Mouse (Mus musculus) neural tube, embryonic 11.5 days (tissue): Measurements from ENCODE around the gene Agpat2. TPM values are rescaled to one million over a fixed set of nuclear protein-coding genes. Genes with fewer than 3 reads are reported as not detected.

Source experiments
- ATAC-seq: fragments of 200-750 bp; cut with Nextera tagmentation; 2 replicates; pipeline ENCODE4 v1.8.0; 2017; ENCODE audit warnings: moderate number of reproducible peaks, mild to moderate bottlenecking, moderate TSS enrichment, moderate library complexity; ENCODE audit not compliant: insufficient read depth, low FRiP score, low TSS enrichment
- DNase-seq: peaks from one replicate; pipeline ENCODE4 v3.0.0-alpha.2; 2015; ENCODE audit warnings: low spot score
- H3K27ac ChIP-seq: fragments of 300-500 bp; sonication (generic); 2 replicates; pipeline ENCODE4 v1.5.1; 2014; ENCODE audit warnings: low read depth, mild to moderate bottlenecking, low read length
- H3K27me3 ChIP-seq: fragments of 300-500 bp; sonication (generic); 2 replicates; pipeline ENCODE4 v1.6.1; 2014; ENCODE audit warnings: mild to moderate bottlenecking, low read length, mixed read lengths; ENCODE audit not compliant: control insufficient read depth, insufficient read depth
- H3K36me3 ChIP-seq: fragments of 300-500 bp; sonication (generic); 2 replicates; pipeline ENCODE4 v1.6.1; 2014; ENCODE audit warnings: mild to moderate bottlenecking, low read length, moderate library complexity, mixed read lengths; ENCODE audit not compliant: control insufficient read depth, insufficient read depth
- H3K4me1 ChIP-seq: fragments of 300-500 bp; sonication (generic); 2 replicates; pipeline ENCODE4 v1.6.1; 2014; ENCODE audit warnings: low read length, mixed read lengths; ENCODE audit not compliant: control insufficient read depth, insufficient read depth
- H3K4me2 ChIP-seq: fragments of 300-500 bp; sonication (generic); 2 replicates; pipeline ENCODE4 v1.6.1; 2014; ENCODE audit warnings: low read depth, mild to moderate bottlenecking, moderate library complexity
- H3K4me3 ChIP-seq: fragments of 300-500 bp; sonication (generic); 2 replicates; pipeline ENCODE4 v1.5.1; 2014; ENCODE audit warnings: low read depth, low read length
- H3K9ac ChIP-seq: fragments of 300-500 bp; sonication (generic); 2 replicates; pipeline ENCODE4 v1.6.1; 2014; ENCODE audit warnings: mild to moderate bottlenecking, low read length
- H3K9me3 ChIP-seq: fragments of 300-500 bp; sonication (generic); 2 replicates; pipeline ENCODE4 v1.6.1; 2016; ENCODE audit warnings: low read length; ENCODE audit not compliant: control insufficient read depth
- WGBS: fragments of 180-500 bp; shearing (Covaris S2); extraction: QIAGEN DNeasy Blood & Tissue Kit; methylation state at CpG from one replicate; pipeline ENCODE4 v1.1.7; 2014; 5-methylcytosine and 5-hydroxymethylcytosine counted together
- polyA plus RNA-seq: library from polyadenylated mRNA; unstranded; fragments of >200 nt; fragmentation: Nextera tagmentation; extraction: Ambion mirVana; gene quantifications from 2 replicates; pipeline ENCODE4 v1.2.1, GENCODE M21; 2014

Gene Agpat2
- polyA plus RNA-seq, 1 experiment from 2014 or later = 7.5 TPM

- Histone ChIP-seq H3K27me3 (no peaks in the 10 kb centered on the region), H3K9ac (no peak overlapping the region), H3K27ac (no peak overlapping the region), H3K4me1 (0 out of 2 replicates have a peak, but pooled peaks cover 7% of the 10 kb centered on the region), H3K4me2 (no peak overlapping the region), H3K9me3 (no peaks in the 10 kb centered on the region), H3K4me3 (no peak overlapping the region), H3K36me3 (no peaks in the 10 kb centered on the region)
- 80% methylated on average over 9 of the region's 9 CpGs for WGBS
- DNase-seq (no peak), ATAC-seq (no peak)
These were observed 32.8 kb downstream of the Agpat2 start for GRCm38 (mm10) chr2:26571400-26571799.

GRCm38 (mm10) chr2:26570034-26570433 lies 34.2 kb downstream of the Agpat2 start:
- ATAC-seq (no peak), DNase-seq (peak; percentile 70)
- Histone ChIP-seq H3K9me3 (no peaks in the 10 kb centered on the region), H3K9ac (no peak overlapping the region), H3K4me2 (no peak overlapping the region), H3K27me3 (no peaks in the 10 kb centered on the region), H3K4me1 (0 out of 2 replicates have a peak, but pooled peaks cover 7% of the 10 kb centered on the region), H3K36me3 (no peaks in the 10 kb centered on the region), H3K4me3 (no peak overlapping the region), H3K27ac (no peak overlapping the region)
- 8% methylated on average over 3 of the region's 3 CpGs for WGBS

GRCm38 (mm10) chr2:26566221-26566620 lies 38.0 kb downstream of the Agpat2 start:
- H3K36me3 ChIP-seq = no peaks in the 10 kb centered on the region
- ATAC-seq (0 out of 2 replicates have a peak, but pooled peaks have one; percentile 41), DNase-seq (peak; percentile 71)
- no peak overlapping the region for H3K4me3 ChIP-seq
- no peak overlapping the region for H3K27ac ChIP-seq
- H3K4me2 ChIP-seq = no peak overlapping the region
- no peak overlapping the region for H3K9ac ChIP-seq
- WGBS = 12% methylated on average over 4 of the region's 4 CpGs
- H3K4me1 ChIP-seq = no peaks in the 10 kb centered on the region; the same call in 1 of the 2 replicates
- no peaks in the 10 kb centered on the region for H3K9me3 ChIP-seq
- H3K27me3 ChIP-seq = no peaks in the 10 kb centered on the region

- Histone ChIP-seq H3K4me3 (no peak overlapping the region), H3K36me3 (no peaks in the 10 kb centered on the region), H3K9me3 (no peaks in the 10 kb centered on the region), H3K27ac (no peak overlapping the region), H3K4me1 (peaks cover 10% of the 10 kb centered on the region), H3K27me3 (no peaks in the 10 kb centered on the region), H3K4me2 (no peak overlapping the region), H3K9ac (no peak overlapping the region)
- WGBS = 46% methylated on average over 6 of the region's 6 CpGs
- DNase-seq (peak; percentile 64), ATAC-seq (peak; percentile 68)
These were observed 42.7 kb downstream of the Agpat2 start for GRCm38 (mm10) chr2:26561351-26562016.

- no peaks in the 10 kb centered on the region for H3K36me3 ChIP-seq
- H3K4me1 ChIP-seq = peaks cover 10% of the 10 kb centered on the region
- H3K9ac ChIP-seq = no peak overlapping the region
- H3K4me3 ChIP-seq = no peak overlapping the region
- WGBS = 76% methylated on average over 5 of the region's 5 CpGs
- ATAC-seq (no peak), DNase-seq (no peak)
- no peak overlapping the region for H3K27ac ChIP-seq
- H3K9me3 ChIP-seq = no peaks in the 10 kb centered on the region
- no peaks in the 10 kb centered on the region for H3K27me3 ChIP-seq
- no peak overlapping the region for H3K4me2 ChIP-seq
These were observed 43.7 kb downstream of the Agpat2 start for GRCm38 (mm10) chr2:26560506-26560905.

GRCm38 (mm10) chr2:26556535-26556993 lies 47.7 kb downstream of the Agpat2 start:
- Histone ChIP-seq H3K4me1 (peaks cover 10% of the 10 kb centered on the region), H3K4me2 (no peak overlapping the region), H3K36me3 (no peaks in the 10 kb centered on the region; the same call in 1 of the 2 replicates), H3K27me3 (no peaks in the 10 kb centered on the region), H3K4me3 (no peak overlapping the region), H3K9ac (no peak overlapping the region), H3K9me3 (no peaks in the 10 kb centered on the region), H3K27ac (no peak overlapping the region)
- ATAC-seq = no peak
- 65% methylated on average over 4 of the region's 4 CpGs for WGBS
- DNase-seq = no peak

GRCm38 (mm10) chr2:26555076-26555475 lies 49.1 kb downstream of the Agpat2 start:
- Histone ChIP-seq H3K27ac (no peak overlapping the region), H3K36me3 (no peaks in the 10 kb centered on the region; the same call in 1 of the 2 replicates), H3K4me3 (no peak overlapping the region), H3K4me2 (no peak overlapping the region), H3K9ac (no peak overlapping the region), H3K4me1 (peaks cover under 1% of the 10 kb centered on the region; the same call in 1 of the 2 replicates), H3K9me3 (no peaks in the 10 kb centered on the region), H3K27me3 (no peaks in the 10 kb centered on the region)
- 78% methylated on average over 4 of the region's 4 CpGs for WGBS
- DNase-seq = no peak
- no peak for ATAC-seq

GRCm38 (mm10) chr2:26553904-26554303 lies 50.3 kb downstream of the Agpat2 start:
- DNase-seq = no peak
- ATAC-seq = no peak
- Histone ChIP-seq H3K36me3 (no peaks in the 10 kb centered on the region; the same call in 1 of the 2 replicates), H3K4me2 (no peak overlapping the region), H3K4me1 (peaks cover 2% of the 10 kb centered on the region; the same call in 1 of the 2 replicates), H3K27ac (no peak overlapping the region), H3K4me3 (no peak overlapping the region), H3K27me3 (no peaks in the 10 kb centered on the region), H3K9ac (no peak overlapping the region), H3K9me3 (no peaks in the 10 kb centered on the region)
- 80% methylated on average over 8 of the region's 9 CpGs for WGBS

GRCm38 (mm10) chr2:26552066-26552465 lies 52.2 kb downstream of the Agpat2 start:
- no peak overlapping the region for H3K27ac ChIP-seq
- no peaks in the 10 kb centered on the region for H3K27me3 ChIP-seq
- H3K36me3 ChIP-seq = no peaks in the 10 kb centered on the region; the same call in 1 of the 2 replicates
- no peak for DNase-seq
- no peak for ATAC-seq
- H3K9ac ChIP-seq = no peak overlapping the region
- H3K9me3 ChIP-seq = no peaks in the 10 kb centered on the region
- H3K4me2 ChIP-seq = no peak overlapping the region
- peaks cover 14% of the 10 kb centered on the region for H3K4me1 ChIP-seq
- H3K4me3 ChIP-seq = no peak overlapping the region
- WGBS = 90% methylated on average over 2 of the region's 2 CpGs
